Mouse (Mus musculus) spleen, postnatal 10 days (tissue): ENCODE results near the gene 2210016L21Rik.
A peak's percentile ranks its signal among the peaks of the same experiment; 100 is the strongest.

ENCODE experiments used
- DNase-seq, 2 experiments: peaks; one replicate each; pipeline ENCODE4 v3.0.0; 2021 to 2022; ENCODE audit warnings: low spot score in 2 of 2

The 2210016L21Rik gene

GRCm38 (mm10) chr5:114978473-114978872 lies 36.5 kb downstream of the 2210016L21Rik start:
- DNase-seq = no peak

GRCm38 (mm10) chr5:114978888-114979249 lies 36.9 kb downstream of the 2210016L21Rik start:
- DNase-seq = peak in 1 of 2 experiments; percentile 45

DNA sequence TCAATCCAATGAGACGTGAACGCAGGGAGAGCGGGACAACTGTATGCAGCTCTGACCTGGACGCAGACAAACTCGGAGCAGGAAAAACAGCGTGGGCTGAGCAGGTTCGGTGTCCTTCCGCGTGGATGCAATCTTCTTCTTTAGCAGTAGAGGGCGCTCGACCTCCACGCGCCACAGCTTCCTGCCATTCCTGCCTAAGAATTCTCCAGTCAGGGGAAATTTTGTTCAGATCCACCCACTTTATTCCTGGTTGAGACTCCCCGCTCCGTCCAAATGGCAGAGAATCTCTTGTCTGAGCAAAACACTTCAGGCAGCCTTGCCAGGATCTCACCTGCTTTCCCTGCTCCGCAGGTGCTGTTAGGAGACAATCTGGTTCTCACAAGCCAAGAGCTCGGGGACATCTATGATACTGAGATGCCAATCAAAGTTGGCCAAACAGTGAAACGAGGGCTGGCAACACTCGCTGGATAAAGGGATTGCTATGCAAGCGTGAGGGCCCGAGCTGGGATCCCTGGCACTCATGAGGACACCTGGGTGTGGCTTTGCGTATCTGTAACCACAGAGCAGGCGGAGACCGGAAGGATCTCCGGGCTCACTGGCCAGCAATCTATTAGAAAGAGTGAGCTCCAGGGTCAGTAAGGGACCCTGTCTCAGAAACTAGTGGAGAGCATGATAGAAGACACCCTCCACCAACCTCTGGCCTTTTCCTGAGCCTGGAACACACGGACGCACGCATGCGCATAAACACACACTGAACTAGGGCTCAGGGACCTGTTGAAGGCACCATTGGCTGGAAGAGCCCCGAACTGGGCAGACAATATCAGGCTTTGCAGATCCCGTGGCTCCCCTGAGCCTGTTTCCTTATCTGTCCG lies 37.5 kb downstream of the 2210016L21Rik start:
- peak; percentile 77 to 78 for DNase-seq

GRCm38 (mm10) chr5:114980122-114980748 lies 38.3 kb downstream of the 2210016L21Rik start:
- DNase-seq = peak in 1 of 2 experiments; percentile 42

- no peak for DNase-seq
Measured at GRCm38 (mm10) chr5:114982001-114982400, 40.0 kb downstream of the 2210016L21Rik start.

- no peak for DNase-seq
Measured at GRCm38 (mm10) chr5:114985074-114985473, 43.1 kb downstream of the 2210016L21Rik start.

GRCm38 (mm10) chr5:114996447-114996846 lies 54.5 kb downstream of the 2210016L21Rik start:
- DNase-seq = no peak

- DNase-seq = no peak
Measured at GRCm38 (mm10) chr5:114997327-114997726, 55.4 kb downstream of the 2210016L21Rik start.
